Mouse (Mus musculus) common myeloid progenitor, adult 5-6 weeks (primary cell): ENCODE data around the gene Aim2. TPM values are rescaled to one million over a fixed set of nuclear protein-coding genes. Genes with fewer than 3 reads are reported as not detected.
"Not testable (repeated sequence)": the region's sequence is repeated elsewhere in the genome, so short reads cannot be mapped to it uniquely, and the experiment has no call there.

Experiments
- ATAC-seq: replicated peaks from 2 replicates; pipeline ENCODE4 v1.8.0; 2016; ENCODE audit warnings: low read depth, mild to moderate bottlenecking, moderate TSS enrichment, inconsistent platforms; ENCODE audit not compliant: poor library complexity, severe bottlenecking
- total RNA-seq: library from RNA; stranded (forward); fragments of 200-1000, 187-1606 nt; gene quantifications from 2 replicates; pipeline ENCODE4 v1.2.3, GENCODE M21; 2017

Gene Aim2
- total RNA-seq, result 58.6 and 72.0 TPM in 2 replicates

GRCm38 (mm10) chr1:173350372-173350957, at the start of gene Aim2:
Gene Aim2 (plus strand): TSS chr1:173350879.
- ATAC-seq, result no peak

DNA sequence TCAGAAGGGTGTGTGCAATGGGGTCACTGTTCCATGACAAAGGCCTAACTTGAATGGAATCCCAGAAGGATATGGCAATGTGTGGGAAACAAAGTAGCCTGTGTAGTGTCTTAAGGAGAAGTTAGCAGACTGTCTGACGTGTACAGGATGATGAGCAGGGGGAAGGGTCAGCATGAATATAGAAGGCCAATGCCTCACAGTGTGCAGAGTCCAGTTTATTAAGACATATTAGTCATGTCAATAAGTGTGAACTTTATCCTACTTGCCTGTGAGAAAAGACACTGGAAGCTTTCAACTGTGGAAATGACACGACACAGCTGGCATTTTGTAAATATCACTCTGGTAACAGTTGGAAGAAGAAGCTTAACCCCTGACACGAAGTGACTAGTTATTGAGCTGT, 47.9 kb upstream of the Aim2 start:
- ATAC-seq, result not testable (repeated sequence)

DNA sequence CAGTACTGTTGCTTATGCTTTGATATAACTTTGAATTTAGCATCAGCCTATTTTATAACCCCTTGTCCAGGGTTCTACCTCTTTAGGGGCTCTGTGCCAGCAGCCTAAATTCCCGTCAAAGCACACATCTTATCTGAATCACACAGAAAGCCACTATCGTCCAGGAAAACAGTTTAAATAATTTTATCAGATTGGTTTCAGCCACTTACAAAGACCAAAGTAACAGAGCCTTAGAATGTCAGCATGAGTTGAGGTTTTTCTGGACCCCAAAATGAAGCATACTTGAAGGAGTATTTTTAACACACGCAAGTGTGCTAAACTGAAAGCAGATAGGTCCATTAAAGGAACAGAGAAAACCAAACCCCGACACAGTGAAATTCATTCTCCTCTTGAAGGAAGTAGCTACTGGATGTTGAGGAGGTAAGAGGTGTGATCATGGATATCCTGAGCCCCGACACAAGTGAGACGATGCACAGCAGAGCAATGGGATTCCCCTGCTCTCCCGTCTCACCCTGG, 37.1 kb upstream of the Aim2 start:
- ATAC-seq, result peak; percentile 36

- ATAC-seq, result no peak
Observed at GRCm38 (mm10) chr1:173315725-173316124, 35.0 kb upstream of the Aim2 start.

- ATAC-seq, result no peak
Observed at GRCm38 (mm10) chr1:173317925-173318477, 32.7 kb upstream of the Aim2 start.

DNA sequence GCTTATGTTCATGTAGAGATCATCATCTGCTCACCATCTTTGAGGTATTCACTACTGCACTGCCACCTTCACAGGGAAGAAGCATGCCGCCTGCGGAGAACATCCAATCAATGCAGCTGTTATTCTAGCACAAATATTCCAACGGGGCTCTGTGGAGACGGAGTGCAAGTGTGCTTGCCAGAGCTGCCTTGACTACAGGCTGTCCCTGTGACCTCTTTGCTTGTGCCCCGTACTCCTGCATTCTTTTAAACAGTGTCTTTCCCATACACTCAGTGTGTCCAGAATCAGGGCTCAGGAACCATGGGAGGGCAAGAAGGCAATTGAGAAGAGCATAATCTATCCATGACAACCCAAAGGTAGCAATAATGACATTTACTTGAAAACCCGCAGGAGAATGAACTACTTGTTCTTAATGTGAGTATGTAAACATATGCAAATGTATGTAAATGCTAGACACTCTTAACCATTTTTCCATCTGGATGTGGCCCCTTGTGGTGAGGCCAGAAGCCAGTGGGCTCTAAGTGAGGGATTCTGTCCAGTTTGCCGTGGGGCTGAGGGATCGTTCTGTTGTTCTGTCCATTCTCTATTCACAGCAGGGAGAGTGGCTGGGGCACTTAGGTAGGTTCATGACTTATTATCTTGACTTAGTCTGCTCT, 29.0 kb upstream of the Aim2 start:
- no peak for ATAC-seq

DNA sequence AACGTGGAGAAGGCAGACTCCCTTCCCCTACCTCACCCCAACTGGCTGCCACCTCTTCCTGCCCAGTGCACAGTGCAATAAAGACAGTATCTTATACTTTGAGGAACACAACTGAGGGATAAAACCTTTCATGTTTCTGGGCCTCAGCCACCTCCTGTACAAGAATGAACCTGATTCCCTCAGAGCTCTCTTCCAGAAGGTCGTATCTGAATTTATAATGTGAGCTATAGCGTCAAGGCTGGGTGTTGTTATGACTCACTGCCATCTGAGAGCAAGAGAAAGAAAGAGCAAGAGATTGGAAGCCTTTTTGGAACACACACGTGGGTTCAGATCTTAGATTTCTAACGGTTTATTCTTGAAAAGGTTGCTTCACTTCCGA, 28.4 kb upstream of the Aim2 start:
- no peak for ATAC-seq

DNA sequence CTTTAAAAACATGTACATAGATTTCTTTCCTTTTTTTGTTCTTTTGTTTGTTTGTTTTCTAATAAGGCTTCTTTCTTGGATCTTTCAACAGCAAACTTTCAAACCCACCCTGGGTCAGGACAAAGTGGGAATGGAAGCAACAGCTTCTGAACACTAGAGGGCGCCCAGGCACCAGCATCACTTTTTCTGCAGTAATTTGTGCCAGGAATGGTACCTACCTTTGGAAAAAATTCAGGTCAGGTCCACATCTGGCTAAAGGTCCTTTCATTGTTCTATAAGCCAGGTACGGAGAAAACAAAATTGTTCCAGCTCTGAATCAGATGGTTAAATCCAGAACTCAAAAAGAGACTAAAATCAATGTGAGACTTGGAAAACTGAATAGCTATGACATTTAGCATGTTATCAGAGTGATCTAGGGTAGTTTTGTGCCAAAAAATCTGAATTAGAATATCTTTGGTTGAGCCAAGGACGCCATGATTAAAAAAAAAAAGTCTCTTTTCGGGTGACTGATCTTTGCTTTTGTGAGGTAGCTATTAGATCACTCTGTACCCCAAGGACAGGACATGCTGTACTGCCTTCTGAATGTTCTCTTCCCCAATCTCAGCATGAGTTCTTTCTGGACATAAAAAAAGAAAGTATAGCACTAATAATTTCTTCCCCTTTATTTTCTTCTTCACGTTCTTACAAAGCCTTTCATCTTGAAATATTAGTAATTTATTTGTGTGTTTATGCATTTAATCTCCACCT, 26.7 kb upstream of the Aim2 start:
- ATAC-seq, result peak; percentile 66

GRCm38 (mm10) chr1:173324961-173325360, 25.7 kb upstream of the Aim2 start:
- ATAC-seq, result no peak

GRCm38 (mm10) chr1:173325395-173325794, 25.3 kb upstream of the Aim2 start:
- ATAC-seq, result no peak

DNA sequence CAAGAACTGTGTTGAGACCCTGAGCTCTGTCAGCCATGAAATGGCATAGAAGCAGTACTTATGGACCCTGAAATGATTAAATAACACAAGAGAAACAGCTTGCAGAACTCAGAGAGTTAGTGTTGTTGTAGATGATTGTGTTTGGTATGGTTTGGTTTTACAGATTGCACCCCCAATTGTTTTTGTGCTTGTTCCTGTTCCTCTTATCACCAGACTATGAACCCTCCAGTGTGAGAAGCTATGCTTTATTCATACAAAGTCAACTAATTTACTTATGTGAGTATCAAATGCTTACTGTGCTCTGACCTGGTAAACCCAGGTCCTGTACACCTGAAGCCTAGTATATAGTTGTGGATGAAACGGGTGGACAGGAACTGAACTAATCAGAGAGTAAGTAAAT, 24.1 kb upstream of the Aim2 start:
- no peak for ATAC-seq

DNA sequence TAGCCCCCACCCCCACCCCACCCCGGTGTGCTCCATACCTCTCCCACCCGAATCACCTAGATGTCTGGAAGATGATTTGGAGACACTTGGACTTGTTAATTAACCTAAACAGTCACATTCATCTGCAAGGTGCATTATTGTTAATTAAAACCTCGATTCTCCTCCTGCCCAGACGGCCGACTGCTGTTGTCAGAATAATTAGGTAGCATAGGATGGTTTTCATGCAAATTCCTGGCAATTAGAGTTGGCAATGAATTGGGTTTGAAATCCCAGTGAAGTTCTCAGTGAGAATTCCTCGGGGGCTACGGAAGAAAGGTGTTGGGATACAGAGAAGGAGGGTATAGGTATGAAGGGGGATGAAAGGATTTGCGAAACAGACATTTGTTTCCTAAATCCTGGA, 22.2 kb upstream of the Aim2 start:
- no peak for ATAC-seq

- peak; percentile 51 for ATAC-seq
Observed at GRCm38 (mm10) chr1:173329185-173329584, 21.5 kb upstream of the Aim2 start.

- ATAC-seq, result no peak
Observed at GRCm38 (mm10) chr1:173329743-173330142, 20.9 kb upstream of the Aim2 start.

DNA sequence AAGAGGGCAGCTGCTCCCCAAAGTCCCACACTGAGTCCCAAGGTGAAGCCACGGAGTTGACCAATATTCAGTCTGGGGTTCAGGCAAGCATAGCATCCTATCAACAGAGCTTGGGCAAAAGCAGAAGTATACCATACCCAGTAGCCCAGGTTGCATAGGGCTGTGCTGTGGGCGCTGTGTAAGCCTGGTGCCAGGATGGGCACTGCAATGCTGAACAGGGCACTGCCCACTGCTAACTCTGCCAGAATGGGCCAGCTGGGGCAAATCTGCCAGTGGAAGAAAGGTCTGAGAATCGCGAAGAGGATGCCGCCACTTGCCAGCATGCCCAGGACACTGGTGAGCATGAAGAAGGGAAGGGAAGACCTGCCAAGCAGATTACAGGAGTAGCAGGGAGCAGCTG, 18.3 kb upstream of the Aim2 start:
- 0 out of 2 replicates have a peak, but pooled peaks have one; percentile 27 for ATAC-seq

- ATAC-seq, result peak; percentile 80
Observed at GRCm38 (mm10) chr1:173333312-173334253, 17.1 kb upstream of the Aim2 start, which contains the start of gene Ackr1. Gene Ackr1 (minus strand): TSS chr1:173333750.

DNA sequence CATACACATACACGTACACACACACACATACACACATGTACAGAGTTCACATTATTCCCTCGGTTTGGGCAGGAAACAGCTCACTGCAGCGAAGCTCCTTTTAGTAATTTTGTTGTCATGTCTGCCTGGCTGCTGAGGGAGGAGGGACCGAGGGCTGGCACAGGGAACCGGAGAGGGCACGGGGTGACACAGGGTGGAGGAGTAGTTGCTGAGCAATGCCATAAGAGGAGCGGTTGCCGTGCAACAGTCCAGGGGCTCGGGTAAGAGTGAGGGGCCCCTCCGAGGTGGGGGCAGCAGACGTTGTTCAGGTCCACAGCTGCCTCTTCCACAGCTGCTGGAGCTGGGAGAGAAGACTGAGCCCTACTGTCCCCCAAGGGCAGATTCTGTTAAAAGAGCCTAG, 14.8 kb upstream of the Aim2 start:
- ATAC-seq, result no peak

- no peak for ATAC-seq
Observed at GRCm38 (mm10) chr1:173337008-173337407, 13.7 kb upstream of the Aim2 start.

DNA sequence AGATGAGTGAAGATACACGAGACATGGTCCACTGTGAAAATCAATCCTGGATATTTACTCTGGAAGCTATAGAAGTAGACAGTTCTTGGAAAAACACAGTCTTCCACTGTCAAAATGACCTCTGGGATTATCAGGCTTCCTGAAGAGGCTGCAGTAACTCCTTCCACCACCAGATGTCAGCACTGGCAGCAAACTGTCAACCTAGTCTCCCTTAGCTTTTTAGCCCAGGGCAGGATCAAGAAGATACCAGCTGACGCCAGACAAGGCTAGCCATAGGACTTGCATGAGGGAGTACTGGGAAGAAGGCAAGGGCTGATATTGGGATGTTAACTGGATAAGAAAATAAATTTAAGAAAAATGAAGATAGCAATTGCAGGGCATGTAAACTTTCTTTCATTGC, 11.1 kb upstream of the Aim2 start:
- peak; percentile 82 for ATAC-seq

DNA sequence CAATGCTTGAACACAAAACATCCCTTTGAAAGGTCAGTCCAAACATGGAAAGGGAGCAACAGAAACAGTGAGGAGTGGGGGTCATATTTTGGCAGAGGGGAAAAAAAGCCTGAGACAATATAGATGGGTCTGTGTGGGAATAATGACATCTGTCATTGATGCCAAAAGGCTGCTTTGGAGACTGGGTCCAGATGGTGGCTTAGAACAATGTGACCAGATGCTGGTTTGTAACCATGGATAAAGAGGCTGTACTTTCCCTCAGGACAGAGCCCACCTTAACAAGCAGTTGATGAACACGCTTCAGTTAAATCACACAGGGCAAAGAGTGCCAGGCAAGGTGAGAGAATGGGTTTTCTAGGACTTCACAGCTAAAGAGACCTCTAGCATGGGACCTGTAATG, 8.3 kb upstream of the Aim2 start:
- no peak for ATAC-seq
